Mouse (Mus musculus): ENCODE results near the gene Tiam1.

- TF ChIP-seq CTCF (IDR thresholded peaks at IDR 0.05; ENCODE audit: low read depth, low read length), result no peak
- TF ChIP-seq TAL1 (conservative IDR thresholded peaks at IDR 0.05; ENCODE audit: low read depth, low read length), result no peak
- TF ChIP-seq GATA1 (IDR thresholded peaks at IDR 0.05; ENCODE audit: borderline replicate concordance, low read length), result no peak
- TF ChIP-seq GATA2 (IDR thresholded peaks at IDR 0.05; ENCODE audit: borderline replicate concordance, low read depth, low read length), result no peak
- TF ChIP-seq POLR2AphosphoS5 (IDR thresholded peaks at IDR 0.05; ENCODE audit: insufficient replicate concordance, low read depth, low read length), result no peak
These were observed 242.9 kb downstream of the Tiam1 start for GRCm38 (mm10) chr16:89900681-89901080.
